Mouse (Mus musculus): ENCODE measurements around the gene Lrmda. TPM values are rescaled to one million over a fixed set of nuclear protein-coding genes. Genes with fewer than 3 reads are reported as not detected.

Lrmda gene
- total RNA-seq, 2 experiments from 2014 or later, result 0.57 to 0.62 TPM

GRCm38 (mm10) chr14:22294371-22294770, 274.9 kb downstream of the Lrmda start:
- no peak for DNase-seq (ENCODE audit: low spot score in 2 of 2)

- DNase-seq (ENCODE audit: low spot score in 2 of 2), result no peak
Observed at GRCm38 (mm10) chr14:22296655-22297239, 277.2 kb downstream of the Lrmda start.

- no peak for DNase-seq (ENCODE audit: low spot score in 2 of 2)
Observed at GRCm38 (mm10) chr14:22306759-22307158, 287.2 kb downstream of the Lrmda start.

GRCm38 (mm10) chr14:22308059-22308458, 288.5 kb downstream of the Lrmda start:
- no peak for DNase-seq (ENCODE audit: low spot score in 2 of 2)

GRCm38 (mm10) chr14:22323058-22323457, 303.5 kb downstream of the Lrmda start:
- no peak for DNase-seq (ENCODE audit: low spot score in 2 of 2)

- no peak for DNase-seq (ENCODE audit: low spot score in 2 of 2)
Observed at GRCm38 (mm10) chr14:22323530-22324292, 304.2 kb downstream of the Lrmda start.

- no peak for DNase-seq (ENCODE audit: low spot score in 2 of 2)
Observed at GRCm38 (mm10) chr14:22326218-22326964, 306.9 kb downstream of the Lrmda start.

GRCm38 (mm10) chr14:22329191-22329590, 309.7 kb downstream of the Lrmda start:
- DNase-seq (ENCODE audit: low spot score in 2 of 2), result no peak

- DNase-seq (ENCODE audit: low spot score in 2 of 2), result no peak
Observed at GRCm38 (mm10) chr14:22335101-22335820, 315.7 kb downstream of the Lrmda start.

GRCm38 (mm10) chr14:22339176-22339575, 319.7 kb downstream of the Lrmda start:
- DNase-seq (ENCODE audit: low spot score in 2 of 2), result peak; percentile 16 to 30

GRCm38 (mm10) chr14:22343357-22343756, 323.8 kb downstream of the Lrmda start:
- no peak for DNase-seq (ENCODE audit: low spot score in 2 of 2)

- DNase-seq (ENCODE audit: low spot score in 2 of 2), result no peak
Observed at GRCm38 (mm10) chr14:22345248-22345647, 325.7 kb downstream of the Lrmda start.

GRCm38 (mm10) chr14:22353626-22354025, 334.1 kb downstream of the Lrmda start:
- DNase-seq (ENCODE audit: low spot score in 2 of 2), result no peak

- DNase-seq (ENCODE audit: low spot score in 2 of 2), result no peak
Observed at GRCm38 (mm10) chr14:22354769-22355574, 335.5 kb downstream of the Lrmda start.

- DNase-seq (ENCODE audit: low spot score in 2 of 2), result no peak
Observed at GRCm38 (mm10) chr14:22357991-22358503, 338.5 kb downstream of the Lrmda start.

- no peak for DNase-seq (ENCODE audit: low spot score in 2 of 2)
Observed at GRCm38 (mm10) chr14:22364010-22364748, 344.7 kb downstream of the Lrmda start.

GRCm38 (mm10) chr14:22364771-22365355, 345.4 kb downstream of the Lrmda start:
- no peak for DNase-seq (ENCODE audit: low spot score in 2 of 2)

- DNase-seq (ENCODE audit: low spot score in 2 of 2), result no peak
Observed at GRCm38 (mm10) chr14:22367615-22368014, 348.1 kb downstream of the Lrmda start.

GRCm38 (mm10) chr14:22371136-22371535, 351.6 kb downstream of the Lrmda start:
- no peak for DNase-seq (ENCODE audit: low spot score in 2 of 2)
